20 mouse cellular contexts compared by ENCODE assay signal in the genomic region with DNA sequence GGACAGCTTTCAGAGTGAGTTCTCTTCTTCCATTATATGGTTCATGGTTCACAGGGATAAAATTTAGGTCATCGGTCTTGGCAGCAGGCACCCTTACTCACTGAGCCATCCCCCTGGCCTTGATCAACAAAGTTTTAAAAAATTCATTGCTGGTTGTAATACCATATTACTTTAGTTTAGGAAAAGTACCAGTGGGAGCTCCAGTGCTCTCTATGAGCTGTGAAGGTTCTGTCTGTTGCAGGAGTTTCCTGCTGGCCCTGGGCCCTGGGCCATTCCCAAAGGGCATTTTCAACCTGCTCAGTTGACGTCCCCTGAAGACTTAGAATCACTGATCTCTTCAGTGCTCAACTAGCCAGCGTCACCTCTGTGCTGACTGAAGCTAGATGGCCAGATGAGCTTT. TPM values are rescaled to one million over a fixed set of nuclear protein-coding genes. Genes with fewer than 3 reads are reported as not detected.
A peak's percentile ranks its signal among the peaks of the same experiment; 100 is the strongest.
DNase-seq lines count a peak whose midpoint lies in the region; ATAC-seq lines count a peak whose summit lies in the region.
"Had no signal": no experiment of that assay in that cellular context is flagged by ENCODE, and none has a peak within 500 bp of the region (broad histone marks: within the 10 kb centered on the region; RNA-seq: fewer than 3 reads in every experiment).

No protein-coding gene starts in this region.

- no peak for ATAC-seq in megakaryocyte-erythroid progenitor cell, adult 5-6 weeks (replicated peaks; ENCODE audit: low FRiP score, low TSS enrichment, poor library complexity, severe bottlenecking)
- ATAC-seq: activated CD4-positive, CD25-positive, alpha-beta regulatory T cell, adult 4 months; forebrain, embryonic 13.5 days; forebrain, embryonic 16.5 days; hindbrain, embryonic 16.5 days; intestine, embryonic 15.5 days had no signal

- DNase-seq in adrenal gland, adult (ENCODE audit: inconsistent age in 2 of 2, low spot score in 1 of 2), result peak; percentile 82 to 91
- no peak for DNase-seq in adrenal gland, postnatal 4 days (ENCODE audit: low spot score in 2 of 2)
- peak; percentile 71 for DNase-seq in adrenal gland, adult 8-10 months
- DNase-seq in adrenal gland, postnatal 25 days, result peak; percentile 54
- DNase-seq in right cerebral cortex, postnatal 4 days, result no peak
- DNase-seq: cerebellum, adult 11-12 months; cerebellum, adult 9-10 months; cerebellum, postnatal 14 days; gastrocnemius, adult 2 months; gastrocnemius, postnatal 14 days; heart, adult 11 months; heart, postnatal 10 days; heart, postnatal 36 days; kidney, adult 11 months had no signal

RNA-seq across cellular contexts. Expression of a gene that starts 28.0 kb away (rescaled TPM):
- 10 to 100 TPM; 32.8 to 36.3 TPM for total RNA-seq in adrenal gland, postnatal 4 days (2021)
- total RNA-seq in adrenal gland, adult 8-10 months (2022), result 10 to 100 TPM; 31.0 to 39.7 (median 33.2) TPM
- 23.7 and 32.8 TPM in 2 replicates for total RNA-seq in adrenal gland, postnatal 25 days (2021)
- total RNA-seq in megakaryocyte-erythroid progenitor cell, adult 5-6 weeks (2014; fragmentation: Nextera tagmentation), result 15.4 and 23.5 TPM in 2 replicates
- total RNA-seq in megakaryocyte-erythroid progenitor cell, adult 5-6 weeks (2017), result 7.6 and 18.7 TPM in 2 replicates

RNA-seq across cellular contexts. Expression of a gene that starts 32.5 kb away (rescaled TPM):
- total RNA-seq in adrenal gland, postnatal 4 days (2021), result 10 to 100 TPM; 29.2 to 30.2 TPM
- total RNA-seq in adrenal gland, adult 8-10 months (2022), result 10 to 100 TPM; 26.7 to 31.3 (median 30.3) TPM
- total RNA-seq in adrenal gland, postnatal 25 days (2021), result 28.4 and 35.0 TPM in 2 replicates
- 22.3 and 26.3 TPM in 2 replicates for total RNA-seq in megakaryocyte-erythroid progenitor cell, adult 5-6 weeks (2014; fragmentation: Nextera tagmentation)
- 12.7 and 13.7 TPM in 2 replicates for total RNA-seq in megakaryocyte-erythroid progenitor cell, adult 5-6 weeks (2017)

RNA-seq across cellular contexts. Expression of a gene that starts 56.1 kb away (rescaled TPM):
- 100 to 1,000 TPM; 197 to 224 TPM for total RNA-seq in adrenal gland, postnatal 4 days (2021)
- 100 to 1,000 TPM; 118 to 213 (median 160) TPM for total RNA-seq in adrenal gland, adult 8-10 months (2022)
- total RNA-seq in adrenal gland, postnatal 25 days (2021), result 210 and 237 TPM in 2 replicates
- 33.4 and 47.3 TPM in 2 replicates for total RNA-seq in megakaryocyte-erythroid progenitor cell, adult 5-6 weeks (2014; fragmentation: Nextera tagmentation)
- total RNA-seq in megakaryocyte-erythroid progenitor cell, adult 5-6 weeks (2017), result 20.7 and 32.0 TPM in 2 replicates

Comparison
In these comparisons a context has a peak if more than half of its experiments do, and no peak if none do; other contexts are left out.
1. DNase-seq: peak in adrenal gland, adult (2 of 2), adrenal gland, adult 8-10 months (single experiment) and adrenal gland, postnatal 25 days (single experiment); none in adrenal gland, postnatal 4 days (0 of 2) and right cerebral cortex, postnatal 4 days (single experiment).